Mouse (Mus musculus) right cerebral cortex, adult 2 months (tissue): ENCODE measurements around the gene Prkd2.

Experiments used
- DNase-seq, 2 experiments: peaks; one replicate each; pipeline ENCODE4 v3.0.0; 2021 to 2022; ENCODE audit warnings: low spot score in 2 of 2

The Prkd2 gene

GRCm38 (mm10) chr7:16826571-16826970 lies 16.1 kb upstream of the Prkd2 start:
- no peak for DNase-seq

GRCm38 (mm10) chr7:16827274-16827673 lies 15.4 kb upstream of the Prkd2 start:
- no peak for DNase-seq

GRCm38 (mm10) chr7:16830449-16830848 lies 12.3 kb upstream of the Prkd2 start:
- DNase-seq = no peak

- DNase-seq = no peak
Measured at GRCm38 (mm10) chr7:16837916-16838803, 4.5 kb upstream of the Prkd2 start.

- no peak for DNase-seq
Measured at GRCm38 (mm10) chr7:16838804-16839426, 3.8 kb upstream of the Prkd2 start.

GRCm38 (mm10) chr7:16839427-16840108 lies 3.1 kb upstream of the Prkd2 start:
- DNase-seq = no peak

GRCm38 (mm10) chr7:16840109-16840491 lies 2.6 kb upstream of the Prkd2 start:
- DNase-seq = no peak

- no peak for DNase-seq
Measured at GRCm38 (mm10) chr7:16841078-16841477, 1.6 kb upstream of the Prkd2 start.

- DNase-seq = no peak
Measured at GRCm38 (mm10) chr7:16841561-16842560, 841 bp upstream of the Prkd2 start.

- DNase-seq = no peak
Measured at GRCm38 (mm10) chr7:16843441-16844171, 904 bp downstream of the Prkd2 start.

GRCm38 (mm10) chr7:16844696-16845071 lies 2.0 kb downstream of the Prkd2 start:
- no peak for DNase-seq

GRCm38 (mm10) chr7:16845072-16845819 lies 2.5 kb downstream of the Prkd2 start:
- DNase-seq = no peak

- DNase-seq = no peak
Measured at GRCm38 (mm10) chr7:16845820-16846167, 3.1 kb downstream of the Prkd2 start.

- no peak for DNase-seq
Measured at GRCm38 (mm10) chr7:16846775-16847174, 4.1 kb downstream of the Prkd2 start.

GRCm38 (mm10) chr7:16847507-16847906 lies 4.8 kb downstream of the Prkd2 start:
- DNase-seq = no peak

GRCm38 (mm10) chr7:16848579-16848978 lies 5.9 kb downstream of the Prkd2 start:
- peak; percentile 75 to 76 for DNase-seq

- no peak for DNase-seq
Measured at GRCm38 (mm10) chr7:16851636-16852035, 8.9 kb downstream of the Prkd2 start.

- no peak for DNase-seq
Measured at GRCm38 (mm10) chr7:16853302-16853831, 10.7 kb downstream of the Prkd2 start.

GRCm38 (mm10) chr7:16858336-16858735 lies 15.6 kb downstream of the Prkd2 start:
- DNase-seq = no peak
